Mouse (Mus musculus): ENCODE measurements around the gene Zbtb33. TPM values are rescaled to one million over a fixed set of nuclear protein-coding genes. Genes with fewer than 3 reads are reported as not detected.

Zbtb33 gene
- polyA plus RNA-seq, 1 experiment: 4.6 TPM

DNA sequence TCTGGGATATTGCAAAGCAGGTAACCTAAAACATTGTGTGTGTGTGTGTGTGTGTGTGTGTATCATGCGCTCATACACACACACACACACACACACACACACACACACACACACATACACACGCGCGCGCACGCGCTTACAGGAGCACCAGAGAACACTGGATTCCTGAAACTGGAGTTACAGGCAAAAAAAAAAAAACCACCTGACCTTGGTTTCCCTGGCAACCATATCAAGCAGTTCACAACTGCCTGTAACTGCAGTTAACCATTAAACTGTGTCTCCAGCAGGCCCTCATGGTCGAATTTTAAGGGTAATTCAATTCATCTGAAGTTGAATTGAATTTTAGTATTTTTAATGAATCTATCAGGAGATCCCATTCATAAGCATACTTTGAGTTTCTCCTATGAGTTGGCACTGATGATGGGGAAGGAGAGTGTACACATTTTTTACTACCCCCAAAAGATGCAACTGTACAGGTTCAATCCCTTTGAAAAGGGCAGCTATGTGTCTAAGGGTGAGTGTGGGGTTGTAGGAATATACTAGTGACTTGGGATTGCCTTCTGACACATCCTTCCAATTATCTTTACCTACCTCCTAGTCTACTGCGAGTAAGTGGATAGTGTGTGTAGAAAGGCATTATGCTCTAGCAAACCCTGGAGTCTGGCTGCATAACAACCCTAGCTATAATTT, 27.5 kb downstream of the Zbtb33 start:
- Histone ChIP-seq H3K36me3 (ENCODE audit: control insufficient read depth, insufficient read depth, low read length) (no peaks in the 10 kb centered on the region), H3K27me3 (replicated peaks; ENCODE audit: control insufficient read depth, insufficient read depth, low read length) (no peaks in the 10 kb centered on the region), H3K4me1 (ENCODE audit: control insufficient read depth, insufficient read depth, low read length) (no peaks in the 10 kb centered on the region), H3K27ac (ENCODE audit: insufficient read depth, low read depth, low read length) (no peak overlapping the region), H3K4me3 (ENCODE audit: insufficient read depth, low read depth, low read length) (no peak overlapping the region)
- WGBS: 25% methylated on average over 9 of the region's 9 CpGs
- TF ChIP-seq POLR2A (IDR thresholded peaks at IDR 0.05; ENCODE audit: low read depth, low read length) (no peak), CTCF (conservative IDR thresholded peaks at IDR 0.05; ENCODE audit: insufficient read depth, insufficient read length, low read depth, low read length) (no peak)
- DNase-seq: peak; percentile 54

GRCm38 (mm10) chrX:38217676-38217991, 28.0 kb downstream of the Zbtb33 start:
- H3K27ac ChIP-seq (ENCODE audit: insufficient read depth, low read depth, low read length): no peak overlapping the region
- TF ChIP-seq POLR2A (IDR thresholded peaks at IDR 0.05; ENCODE audit: low read depth, low read length): no peak
- WGBS: 54% methylated on average over 2 of the region's 2 CpGs
- H3K27me3 ChIP-seq (replicated peaks; ENCODE audit: control insufficient read depth, insufficient read depth, low read length): no peaks in the 10 kb centered on the region
- H3K4me1 ChIP-seq (ENCODE audit: control insufficient read depth, insufficient read depth, low read length): no peaks in the 10 kb centered on the region
- DNase-seq: no peak
- no peak overlapping the region for H3K4me3 ChIP-seq (ENCODE audit: insufficient read depth, low read depth, low read length)
- no peaks in the 10 kb centered on the region for H3K36me3 ChIP-seq (ENCODE audit: control insufficient read depth, insufficient read depth, low read length)

GRCm38 (mm10) chrX:38222757-38223156, 33.2 kb downstream of the Zbtb33 start:
- 43% methylated on average over 2 of the region's 2 CpGs for WGBS
- Histone ChIP-seq H3K27me3 (replicated peaks; ENCODE audit: control insufficient read depth, insufficient read depth, low read length) (no peaks in the 10 kb centered on the region), H3K4me1 (ENCODE audit: control insufficient read depth, insufficient read depth, low read length) (no peaks in the 10 kb centered on the region), H3K27ac (ENCODE audit: insufficient read depth, low read depth, low read length) (no peak overlapping the region), H3K36me3 (ENCODE audit: control insufficient read depth, insufficient read depth, low read length) (no peaks in the 10 kb centered on the region), H3K4me3 (ENCODE audit: insufficient read depth, low read depth, low read length) (no peak overlapping the region)
- no peak for DNase-seq
- no peak for TF ChIP-seq CTCF (conservative IDR thresholded peaks at IDR 0.05; ENCODE audit: insufficient read depth, insufficient read length, low read depth, low read length)
- TF ChIP-seq POLR2A (IDR thresholded peaks at IDR 0.05; ENCODE audit: low read depth, low read length): no peak

- no peaks in the 10 kb centered on the region for H3K4me1 ChIP-seq (ENCODE audit: control insufficient read depth, insufficient read depth, low read length)
- TF ChIP-seq CTCF (conservative IDR thresholded peaks at IDR 0.05; ENCODE audit: insufficient read depth, insufficient read length, low read depth, low read length) (no peak), POLR2A (IDR thresholded peaks at IDR 0.05; ENCODE audit: low read depth, low read length) (no peak)
- WGBS: 92% methylated on average over 1 of the region's 1 CpGs
- no peaks in the 10 kb centered on the region for H3K27me3 ChIP-seq (replicated peaks; ENCODE audit: control insufficient read depth, insufficient read depth, low read length)
- no peak overlapping the region for H3K4me3 ChIP-seq (ENCODE audit: insufficient read depth, low read depth, low read length)
- no peaks in the 10 kb centered on the region for H3K36me3 ChIP-seq (ENCODE audit: control insufficient read depth, insufficient read depth, low read length)
- no peak for DNase-seq
- H3K27ac ChIP-seq (ENCODE audit: insufficient read depth, low read depth, low read length): no peak overlapping the region
Measured at GRCm38 (mm10) chrX:38229888-38230287, 40.3 kb downstream of the Zbtb33 start.

DNA sequence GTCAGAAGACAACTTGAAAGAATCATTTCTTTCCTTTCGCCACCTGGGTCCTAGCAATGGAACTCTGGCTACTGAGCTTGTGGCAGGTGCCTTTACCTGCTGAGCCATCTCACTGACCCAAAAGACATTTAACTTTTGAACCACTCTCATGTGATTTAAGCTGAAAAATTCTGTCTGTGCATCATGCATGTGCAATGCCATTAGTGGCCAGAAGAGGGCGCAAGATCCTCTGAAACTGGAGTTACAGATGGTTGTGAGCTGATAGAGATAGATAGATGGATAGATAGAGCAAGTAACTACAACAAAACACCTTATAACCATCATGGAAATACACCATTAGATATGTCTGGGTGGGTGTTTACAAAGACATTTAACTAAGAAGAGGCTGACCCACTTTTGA, 48.1 kb downstream of the Zbtb33 start:
- TF ChIP-seq POLR2A (IDR thresholded peaks at IDR 0.05; ENCODE audit: low read depth, low read length): no peak
- peak; percentile 32; the same call in 1 of the 2 replicates for TF ChIP-seq CTCF (conservative IDR thresholded peaks at IDR 0.05; ENCODE audit: insufficient read depth, insufficient read length, low read depth, low read length)

More for the DNA sequence above, 48.1 kb downstream of the Zbtb33 start:
- Histone ChIP-seq H3K36me3 (ENCODE audit: control insufficient read depth, insufficient read depth, low read length) (no peaks in the 10 kb centered on the region), H3K27me3 (replicated peaks; ENCODE audit: control insufficient read depth, insufficient read depth, low read length) (no peaks in the 10 kb centered on the region), H3K4me3 (ENCODE audit: insufficient read depth, low read depth, low read length) (no peak overlapping the region), H3K4me1 (ENCODE audit: control insufficient read depth, insufficient read depth, low read length) (no peaks in the 10 kb centered on the region), H3K27ac (ENCODE audit: insufficient read depth, low read depth, low read length) (no peak overlapping the region)
- WGBS: 46% methylated on average over 2 of the region's 2 CpGs
- DNase-seq: peak; percentile 27

Other genes starting within 250 kb of the Zbtb33 start
- gene Btg1-ps1, start 171.0 kb upstream of the Zbtb33 start, polyA plus RNA-seq (2012; rRNA removed): not detected in 2 replicates
- gene Btg1-ps2, start 146.7 kb upstream of the Zbtb33 start, polyA plus RNA-seq (2012; rRNA removed): not detected in 2 replicates
- gene Rhox10, start 123.3 kb upstream of the Zbtb33 start, polyA plus RNA-seq (2012; rRNA removed): not detected in 2 replicates
- gene Rhox11, start 104.7 kb upstream of the Zbtb33 start, polyA plus RNA-seq (2012; rRNA removed): not detected in 2 replicates
- not detected in 2 replicates for gene Rhox12, start 78.9 kb upstream of the Zbtb33 start, polyA plus RNA-seq (2012; rRNA removed)
- not detected in 2 replicates for gene Rhox13, start 68.6 kb upstream of the Zbtb33 start, polyA plus RNA-seq (2012; rRNA removed)
- 0.17 and 0.22 TPM in 2 replicates for gene Tmem255a, start 62.6 kb downstream of the Zbtb33 start, polyA plus RNA-seq (2012; rRNA removed)
- gene Atp1b4, start 126.4 kb downstream of the Zbtb33 start, polyA plus RNA-seq (2012; rRNA removed): 0.11 TPM in 1 of 2 replicates, not detected in the other

Measured in kidney, adult 2 months (tissue).